Mouse (Mus musculus): ENCODE data around the gene Fryl. TPM values are rescaled to one million over a fixed set of nuclear protein-coding genes. Genes with fewer than 3 reads are reported as not detected.

Fryl gene
- polyA plus RNA-seq, 1 experiment from 2014 or later: 44.3 TPM

- Histone ChIP-seq H3K9me3 (ENCODE audit: control insufficient read depth, low read length) (no peaks in the 10 kb centered on the region), H3K4me2 (replicated peaks; ENCODE audit: low read depth, low read length) (no peak overlapping the region), H3K27me3 (ENCODE audit: control insufficient read depth, insufficient read depth, low read length) (no peaks in the 10 kb centered on the region), H3K27ac (ENCODE audit: low read depth, low read length) (no peak overlapping the region), H3K9ac (ENCODE audit: low read depth, low read length) (no peak overlapping the region), H3K4me1 (ENCODE audit: control insufficient read depth, insufficient read depth, low read length) (no peaks in the 10 kb centered on the region), H3K4me3 (ENCODE audit: low read length) (no peak overlapping the region), H3K36me3 (ENCODE audit: control insufficient read depth, insufficient read depth, low read length) (peaks cover 6% of the 10 kb centered on the region; the same call in 1 of the 2 replicates)
- 87% methylated on average over 11 of the region's 11 CpGs for WGBS
- ATAC-seq (ENCODE audit: low FRiP score, low TSS enrichment): no peak
Observed at GRCm38 (mm10) chr5:73135131-73135530, 121.3 kb downstream of the Fryl start.

GRCm38 (mm10) chr5:73133833-73134185, 122.6 kb downstream of the Fryl start:
- Histone ChIP-seq H3K36me3 (ENCODE audit: control insufficient read depth, insufficient read depth, low read length) (no peaks in the 10 kb centered on the region; the same call in 1 of the 2 replicates), H3K4me1 (ENCODE audit: control insufficient read depth, insufficient read depth, low read length) (0 out of 2 replicates have a peak, but pooled peaks cover 2% of the 10 kb centered on the region), H3K9me3 (ENCODE audit: control insufficient read depth, low read length) (no peaks in the 10 kb centered on the region), H3K9ac (ENCODE audit: low read depth, low read length) (no peak overlapping the region), H3K4me2 (replicated peaks; ENCODE audit: low read depth, low read length) (no peak overlapping the region), H3K4me3 (ENCODE audit: low read length) (no peak overlapping the region), H3K27ac (ENCODE audit: low read depth, low read length) (no peak overlapping the region), H3K27me3 (ENCODE audit: control insufficient read depth, insufficient read depth, low read length) (no peaks in the 10 kb centered on the region)
- ATAC-seq (ENCODE audit: low FRiP score, low TSS enrichment): 0 out of 2 replicates have a peak, but pooled peaks have one; percentile 29
- WGBS: 47% methylated on average over 5 of the region's 5 CpGs

DNA sequence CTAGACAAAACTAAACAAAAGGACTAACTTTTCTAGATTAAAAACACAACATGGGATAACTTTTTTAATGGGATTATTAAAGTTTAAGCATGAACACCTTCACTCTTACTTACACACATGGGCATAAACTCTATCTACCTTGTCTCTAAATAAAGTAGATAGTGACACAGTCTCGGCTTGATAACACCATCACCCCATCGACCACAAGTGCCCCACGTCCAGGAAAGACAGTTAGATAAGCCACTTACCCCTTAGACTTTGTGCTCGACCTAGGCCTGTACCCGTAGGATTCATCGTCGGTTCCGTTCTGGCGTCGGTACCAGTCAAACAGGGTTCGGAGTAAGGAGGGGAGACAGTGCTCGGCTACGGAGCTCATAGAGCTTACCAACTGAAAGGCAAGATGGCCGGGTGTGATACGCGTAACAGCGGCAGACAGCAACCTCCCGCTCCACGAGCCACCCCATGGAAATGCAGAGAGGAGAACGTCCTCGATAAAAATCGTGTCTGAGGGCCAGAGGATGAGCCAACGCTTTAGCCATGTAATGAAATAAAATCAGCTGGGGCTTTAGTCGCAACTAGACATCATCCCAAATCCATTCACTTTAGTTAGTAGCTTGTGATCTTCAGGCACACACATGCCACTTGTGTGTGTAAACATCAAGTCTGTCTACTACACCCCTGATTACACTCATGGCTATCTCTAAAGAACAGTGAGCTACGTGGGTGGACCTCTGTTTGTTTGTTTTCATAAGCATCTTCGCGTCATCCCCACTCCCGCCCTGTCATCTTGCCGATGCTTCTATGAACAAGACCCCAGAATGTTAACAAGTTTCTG, 123.2 kb downstream of the Fryl start:
- Histone ChIP-seq H3K4me1 (ENCODE audit: control insufficient read depth, insufficient read depth, low read length) (0 out of 2 replicates have a peak, but pooled peaks cover 2% of the 10 kb centered on the region), H3K36me3 (ENCODE audit: control insufficient read depth, insufficient read depth, low read length) (no peaks in the 10 kb centered on the region; the same call in 1 of the 2 replicates), H3K9me3 (ENCODE audit: control insufficient read depth, low read length) (no peaks in the 10 kb centered on the region), H3K4me2 (replicated peaks; ENCODE audit: low read depth, low read length) (no peak overlapping the region), H3K9ac (ENCODE audit: low read depth, low read length) (no peak overlapping the region), H3K27me3 (ENCODE audit: control insufficient read depth, insufficient read depth, low read length) (no peaks in the 10 kb centered on the region), H3K4me3 (ENCODE audit: low read length) (no peak overlapping the region), H3K27ac (ENCODE audit: low read depth, low read length) (no peak overlapping the region)
- 91% methylated on average over 29 of the region's 29 CpGs for WGBS
- no peak for ATAC-seq (ENCODE audit: low FRiP score, low TSS enrichment)

- Histone ChIP-seq H3K4me3 (ENCODE audit: low read length) (no peak overlapping the region), H3K4me2 (replicated peaks; ENCODE audit: low read depth, low read length) (no peak overlapping the region), H3K27me3 (ENCODE audit: control insufficient read depth, insufficient read depth, low read length) (no peaks in the 10 kb centered on the region), H3K27ac (ENCODE audit: low read depth, low read length) (no peak overlapping the region), H3K36me3 (ENCODE audit: control insufficient read depth, insufficient read depth, low read length) (no peaks in the 10 kb centered on the region; the same call in 1 of the 2 replicates), H3K9me3 (ENCODE audit: control insufficient read depth, low read length) (no peaks in the 10 kb centered on the region), H3K4me1 (ENCODE audit: control insufficient read depth, insufficient read depth, low read length) (0 out of 2 replicates have a peak, but pooled peaks cover 2% of the 10 kb centered on the region), H3K9ac (ENCODE audit: low read depth, low read length) (no peak overlapping the region)
- no peak for ATAC-seq (ENCODE audit: low FRiP score, low TSS enrichment)
- 84% methylated on average over 6 of the region's 6 CpGs for WGBS
Observed at GRCm38 (mm10) chr5:73130984-73131383, 125.4 kb downstream of the Fryl start.

DNA sequence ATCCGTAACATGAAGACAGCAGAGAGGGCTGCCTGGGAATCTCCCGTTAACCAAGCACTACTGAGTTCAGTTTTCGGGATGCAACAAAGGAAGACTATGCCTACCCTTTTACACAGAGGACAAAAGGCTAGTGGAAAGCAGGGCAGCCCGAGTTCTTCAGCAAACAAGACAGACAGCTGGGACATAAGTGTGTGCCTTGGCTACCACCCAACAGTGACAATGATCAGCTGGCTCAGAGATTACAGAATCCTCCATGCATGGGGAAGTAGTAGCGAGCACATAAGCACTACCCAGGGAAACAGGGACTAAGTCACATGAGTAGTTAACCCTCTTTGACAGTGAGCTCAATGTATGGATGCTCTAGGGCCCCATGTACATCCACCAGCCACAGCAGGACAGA, 126.5 kb downstream of the Fryl start:
- no peak overlapping the region for H3K4me3 ChIP-seq (ENCODE audit: low read length)
- 0 out of 2 replicates have a peak, but pooled peaks cover 2% of the 10 kb centered on the region for H3K4me1 ChIP-seq (ENCODE audit: control insufficient read depth, insufficient read depth, low read length)
- 76% methylated on average over 5 of the region's 5 CpGs for whole genome bisulfite sequencing
- H3K27me3 ChIP-seq (ENCODE audit: control insufficient read depth, insufficient read depth, low read length): no peaks in the 10 kb centered on the region
- peaks cover 3% of the 10 kb centered on the region; the same call in 1 of the 2 replicates for H3K36me3 ChIP-seq (ENCODE audit: control insufficient read depth, insufficient read depth, low read length)
- no peak overlapping the region for H3K27ac ChIP-seq (ENCODE audit: low read depth, low read length)
- no peaks in the 10 kb centered on the region for H3K9me3 ChIP-seq (ENCODE audit: control insufficient read depth, low read length)
- peak; percentile 26; the same call in 1 of the 2 replicates for ATAC-seq (ENCODE audit: low FRiP score, low TSS enrichment)
- no peak overlapping the region for H3K9ac ChIP-seq (ENCODE audit: low read depth, low read length)
- H3K4me2 ChIP-seq (replicated peaks; ENCODE audit: low read depth, low read length): no peak overlapping the region

DNA sequence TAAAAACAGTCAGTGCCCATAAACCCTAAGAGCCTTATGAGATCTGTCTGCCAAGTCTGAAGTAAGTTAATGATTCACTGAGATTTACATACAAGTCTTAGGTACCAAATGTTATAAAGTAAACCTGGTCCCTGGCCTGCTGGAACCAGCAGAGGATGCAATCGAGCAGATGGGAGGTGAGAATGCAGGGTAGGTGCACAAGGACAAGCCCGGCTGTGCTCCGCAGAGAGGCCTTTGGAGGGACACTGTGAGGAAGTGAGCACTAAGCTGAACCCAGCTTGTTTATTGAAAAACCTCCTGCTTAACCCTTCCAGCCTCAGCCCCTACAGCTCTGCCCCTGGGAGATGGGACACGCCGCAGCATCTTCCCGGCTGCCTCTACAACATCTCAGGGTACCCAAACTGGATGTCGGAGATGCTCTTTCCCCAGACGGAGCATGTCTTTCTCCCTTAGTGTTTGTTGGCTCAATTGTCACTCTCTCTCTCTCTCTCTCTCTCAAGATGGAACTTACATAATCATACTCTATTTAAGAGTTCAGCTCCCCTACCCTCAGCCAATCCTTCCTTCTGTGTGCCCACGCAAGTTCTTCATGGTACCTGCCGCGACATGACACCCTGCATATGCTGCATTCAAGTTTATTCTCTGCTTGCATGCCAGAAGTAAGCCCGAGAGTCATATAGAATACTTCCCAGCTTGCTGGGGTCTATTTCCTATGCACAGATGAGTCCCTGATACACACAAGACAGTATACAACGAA, 136.3 kb downstream of the Fryl start:
- Histone ChIP-seq H3K4me1 (ENCODE audit: control insufficient read depth, insufficient read depth, low read length) (no peaks in the 10 kb centered on the region), H3K27me3 (ENCODE audit: control insufficient read depth, insufficient read depth, low read length) (no peaks in the 10 kb centered on the region), H3K36me3 (ENCODE audit: control insufficient read depth, insufficient read depth, low read length) (peaks cover 15% of the 10 kb centered on the region; the same call in 1 of the 2 replicates), H3K4me3 (ENCODE audit: low read length) (no peak overlapping the region), H3K9me3 (ENCODE audit: control insufficient read depth, low read length) (no peaks in the 10 kb centered on the region), H3K4me2 (replicated peaks; ENCODE audit: low read depth, low read length) (no peak overlapping the region), H3K27ac (ENCODE audit: low read depth, low read length) (no peak overlapping the region), H3K9ac (ENCODE audit: low read depth, low read length) (no peak overlapping the region)
- ATAC-seq (ENCODE audit: low FRiP score, low TSS enrichment): no peak
- WGBS: 75% methylated on average over 13 of the region's 13 CpGs

DNA sequence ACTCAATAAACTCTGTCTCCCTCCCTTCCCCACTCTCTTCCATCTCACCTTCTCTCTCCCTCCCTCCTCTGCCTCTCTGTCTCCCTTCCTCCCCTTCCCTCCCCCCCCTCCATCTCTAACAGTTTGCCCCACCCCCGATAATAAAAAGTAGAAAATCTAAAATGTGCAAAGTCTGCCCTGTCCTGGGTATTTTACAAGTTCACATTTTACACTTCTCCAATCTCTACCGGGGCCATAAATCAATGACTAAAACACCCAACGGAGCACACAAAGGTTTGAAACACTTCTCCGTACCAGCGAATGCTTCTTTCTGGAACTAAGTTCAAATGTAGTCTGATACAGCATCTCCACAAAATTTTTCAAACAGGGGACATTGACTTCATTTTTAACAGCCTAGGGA, 136.9 kb downstream of the Fryl start:
- peaks cover 13% of the 10 kb centered on the region; the same call in 1 of the 2 replicates for H3K36me3 ChIP-seq (ENCODE audit: control insufficient read depth, insufficient read depth, low read length)
- no peak overlapping the region for H3K4me2 ChIP-seq (replicated peaks; ENCODE audit: low read depth, low read length)
- no peak overlapping the region for H3K4me3 ChIP-seq (ENCODE audit: low read length)
- H3K9ac ChIP-seq (ENCODE audit: low read depth, low read length): no peak overlapping the region
- no peaks in the 10 kb centered on the region for H3K9me3 ChIP-seq (ENCODE audit: control insufficient read depth, low read length)
- no peak for ATAC-seq (ENCODE audit: low FRiP score, low TSS enrichment)
- no peaks in the 10 kb centered on the region for H3K4me1 ChIP-seq (ENCODE audit: control insufficient read depth, insufficient read depth, low read length)
- H3K27me3 ChIP-seq (ENCODE audit: control insufficient read depth, insufficient read depth, low read length): no peaks in the 10 kb centered on the region
- 49% methylated on average over 5 of the region's 5 CpGs for WGBS
- H3K27ac ChIP-seq (ENCODE audit: low read depth, low read length): no peak overlapping the region

DNA sequence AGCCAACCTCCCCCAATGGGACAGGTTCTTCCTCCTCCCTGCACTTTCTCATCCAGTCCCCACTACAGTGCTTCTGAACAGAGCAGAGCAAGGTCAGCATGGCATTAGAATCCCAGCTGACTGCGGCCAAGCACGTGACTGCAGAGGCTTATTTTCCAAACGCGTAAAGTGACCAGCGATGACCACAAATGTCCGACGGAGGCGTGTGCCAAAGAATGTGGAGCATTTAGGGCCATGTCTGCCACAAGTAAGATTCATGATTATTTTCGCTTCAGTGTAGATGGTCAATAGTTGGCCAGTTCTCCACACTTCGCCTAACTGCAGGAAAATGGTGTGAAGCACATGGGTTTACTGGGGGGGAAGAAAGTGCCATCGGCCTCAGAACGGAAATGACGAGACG, 137.6 kb downstream of the Fryl start:
- Histone ChIP-seq H3K27me3 (ENCODE audit: control insufficient read depth, insufficient read depth, low read length) (no peaks in the 10 kb centered on the region), H3K4me1 (ENCODE audit: control insufficient read depth, insufficient read depth, low read length) (no peaks in the 10 kb centered on the region), H3K27ac (ENCODE audit: low read depth, low read length) (no peak overlapping the region), H3K9ac (ENCODE audit: low read depth, low read length) (no peak overlapping the region), H3K36me3 (ENCODE audit: control insufficient read depth, insufficient read depth, low read length) (peaks cover 13% of the 10 kb centered on the region; the same call in 1 of the 2 replicates), H3K4me3 (ENCODE audit: low read length) (no peak overlapping the region), H3K9me3 (ENCODE audit: control insufficient read depth, low read length) (no peaks in the 10 kb centered on the region), H3K4me2 (replicated peaks; ENCODE audit: low read depth, low read length) (no peak overlapping the region)
- ATAC-seq (ENCODE audit: low FRiP score, low TSS enrichment): no peak
- whole genome bisulfite sequencing: 80% methylated on average over 14 of the region's 14 CpGs

- Histone ChIP-seq H3K9me3 (ENCODE audit: control insufficient read depth, low read length) (no peaks in the 10 kb centered on the region), H3K4me1 (ENCODE audit: control insufficient read depth, insufficient read depth, low read length) (no peaks in the 10 kb centered on the region), H3K36me3 (ENCODE audit: control insufficient read depth, insufficient read depth, low read length) (peaks cover 16% of the 10 kb centered on the region; the same call in 1 of the 2 replicates), H3K4me2 (replicated peaks; ENCODE audit: low read depth, low read length) (no peak overlapping the region), H3K4me3 (ENCODE audit: low read length) (no peak overlapping the region), H3K27me3 (ENCODE audit: control insufficient read depth, insufficient read depth, low read length) (no peaks in the 10 kb centered on the region), H3K9ac (ENCODE audit: low read depth, low read length) (no peak overlapping the region), H3K27ac (ENCODE audit: low read depth, low read length) (no peak overlapping the region)
- no peak for ATAC-seq (ENCODE audit: low FRiP score, low TSS enrichment)
- 90% methylated on average over 4 of the region's 4 CpGs for WGBS
Observed at GRCm38 (mm10) chr5:73114878-73115277, 141.5 kb downstream of the Fryl start.

Measured in kidney, embryonic 14.5 days (tissue).